Mouse (Mus musculus) frontal cortex, adult 2 months (tissue): ENCODE measurements at regions not wholly inside any gene's neighbourhood (a gene's known extent, or its start where the extent isn't known, plus 50 kb on each side); places are given as distances from the start of the nearest gene placed in this dataset.

Experiments used
- DNase-seq, 2 experiments: peaks; one replicate each; pipeline ENCODE4 v3.0.0; 2022; ENCODE audit warnings: low spot score in 1 of 2; ENCODE audit errors: extremely low spot score in 1 of 2

GRCm38 (mm10) chr14:106190721-106191120 lies 84.7 kb downstream of the Trim52 start:
- no peak for DNase-seq

DNA sequence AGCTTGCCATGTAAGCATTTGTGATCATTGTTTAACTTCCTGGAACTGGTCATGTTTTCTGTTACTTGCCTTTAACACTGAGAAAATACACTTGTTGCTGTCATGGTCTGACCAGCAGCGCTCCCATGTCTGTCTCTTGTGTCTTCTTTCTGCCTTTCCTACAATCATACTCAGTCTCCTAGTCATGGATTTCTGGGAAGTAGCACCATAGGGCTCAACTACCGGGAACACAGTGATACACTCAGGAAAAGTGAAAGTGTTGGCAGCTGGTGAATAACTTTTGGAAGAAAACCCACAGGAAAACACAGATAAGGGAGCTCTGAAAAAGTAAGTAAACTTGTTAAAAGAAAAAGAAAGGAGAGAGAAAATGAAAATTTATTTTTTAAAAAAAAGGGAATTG lies 87.6 kb downstream of the Trim52 start:
- no peak for DNase-seq

DNA sequence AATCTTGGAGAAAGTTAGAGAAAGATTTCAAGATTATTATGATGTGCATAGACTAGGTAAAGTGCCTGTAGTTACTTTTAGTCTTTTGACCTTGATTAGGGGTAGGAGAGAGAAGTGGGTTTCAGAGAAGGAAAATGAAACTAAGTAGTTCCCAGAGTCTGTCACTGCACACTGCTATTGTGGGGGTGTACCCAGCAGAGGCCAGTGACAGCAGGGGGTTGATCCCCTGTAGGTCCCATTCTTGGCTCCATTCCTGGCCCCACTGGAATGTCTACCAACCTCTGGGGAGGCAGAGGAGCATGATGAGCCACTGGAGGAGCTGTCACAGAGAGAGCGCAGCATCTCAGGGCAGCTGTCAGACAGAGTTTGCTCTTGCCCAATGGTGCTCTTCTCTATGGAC lies 88.1 kb downstream of the Trim52 start:
- no peak for DNase-seq

DNA sequence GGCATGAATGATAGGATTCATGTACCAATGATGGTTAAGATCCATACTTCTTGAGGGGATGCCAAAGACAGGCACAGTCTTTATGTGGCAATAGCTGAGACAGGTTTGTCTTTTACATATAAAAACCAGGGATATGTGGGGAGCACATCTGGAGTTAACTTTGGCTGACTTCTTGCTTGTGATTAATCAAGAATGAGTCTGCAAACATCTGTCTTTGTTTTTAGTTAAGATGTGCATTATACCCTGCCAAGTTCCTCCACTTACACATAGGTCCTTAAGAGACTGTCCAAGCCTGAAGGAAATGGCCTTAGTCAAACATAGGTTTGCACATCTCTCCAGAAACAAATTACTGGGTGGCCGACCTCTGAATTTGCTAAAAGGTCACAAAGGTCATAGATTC lies 91.8 kb downstream of the Trim52 start:
- no peak for DNase-seq

DNA sequence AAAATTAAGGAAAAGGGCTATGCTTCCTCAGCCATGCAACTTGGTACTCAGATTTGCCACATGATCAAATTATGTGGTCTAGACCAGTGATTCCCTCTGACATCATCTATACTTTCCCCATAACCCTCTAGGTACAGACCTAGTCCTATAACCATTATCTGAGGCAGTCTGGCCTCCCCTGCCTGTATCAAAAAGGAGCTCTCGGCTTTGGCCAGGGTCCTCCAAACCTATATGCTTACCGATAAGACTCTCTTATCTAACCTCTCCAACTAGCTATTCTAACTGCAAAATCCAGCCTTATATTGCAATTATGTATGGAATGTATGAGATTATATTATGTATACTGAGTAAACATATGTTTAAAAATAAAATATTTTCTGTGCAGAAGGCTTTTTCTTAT lies 93.1 kb downstream of the Trim52 start:
- DNase-seq: no peak

DNA sequence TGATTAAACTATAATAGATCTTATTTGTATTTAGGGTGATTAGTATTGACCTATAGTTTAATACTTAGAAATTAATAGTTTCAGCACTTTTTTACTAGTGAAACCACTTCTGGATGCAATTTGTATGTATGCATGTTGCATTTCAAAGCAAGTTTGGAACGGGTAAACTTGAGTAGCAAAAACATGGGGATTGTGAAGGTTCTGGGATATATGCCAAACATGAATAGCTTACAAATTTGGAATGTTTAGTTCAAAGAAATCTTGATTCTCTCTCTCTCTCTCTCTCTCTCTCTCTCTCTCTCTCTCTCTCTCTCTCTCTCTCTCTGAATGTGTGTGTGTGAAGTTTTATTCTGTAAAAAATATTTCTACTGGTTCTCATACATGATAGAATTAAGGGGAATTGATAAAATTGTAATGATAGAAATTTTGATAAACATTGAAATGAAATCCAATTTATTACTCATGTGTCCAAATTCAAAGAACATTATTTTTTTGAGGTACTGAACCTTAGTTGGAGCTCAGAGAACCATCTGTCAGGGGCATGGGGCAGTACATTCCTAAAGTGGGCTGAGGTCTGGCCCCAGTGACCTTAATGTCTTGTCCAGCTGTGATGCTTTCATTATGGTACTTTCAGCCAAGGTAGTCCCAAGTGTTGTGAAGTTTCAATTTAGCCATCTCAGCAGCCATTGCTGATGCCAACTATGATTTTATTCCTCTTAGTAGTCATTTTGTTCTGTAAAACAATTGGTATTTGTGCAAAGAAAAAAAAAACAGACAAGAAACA lies 93.7 kb downstream of the Trim52 start:
- DNase-seq: no peak

DNA sequence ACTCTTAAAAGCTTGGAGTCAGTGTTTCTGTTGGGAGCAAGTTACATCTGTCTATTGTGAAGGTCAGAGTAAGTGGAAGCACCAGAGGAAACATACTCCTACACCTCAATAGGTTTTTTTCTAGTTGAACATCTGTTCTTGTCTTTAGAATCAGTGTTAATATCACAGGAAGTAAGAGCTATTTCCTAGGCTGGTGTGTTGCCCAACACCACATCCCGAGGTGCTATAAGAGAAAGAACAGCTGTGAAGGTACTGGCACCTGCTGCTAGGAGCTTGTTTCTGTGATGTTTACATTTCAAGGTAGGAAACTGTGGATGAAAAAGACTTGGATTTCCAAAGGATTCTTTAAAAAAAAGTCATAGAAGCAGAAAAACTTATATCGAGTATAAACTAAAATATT lies 105.1 kb downstream of the Trim52 start:
- DNase-seq: no peak

DNA sequence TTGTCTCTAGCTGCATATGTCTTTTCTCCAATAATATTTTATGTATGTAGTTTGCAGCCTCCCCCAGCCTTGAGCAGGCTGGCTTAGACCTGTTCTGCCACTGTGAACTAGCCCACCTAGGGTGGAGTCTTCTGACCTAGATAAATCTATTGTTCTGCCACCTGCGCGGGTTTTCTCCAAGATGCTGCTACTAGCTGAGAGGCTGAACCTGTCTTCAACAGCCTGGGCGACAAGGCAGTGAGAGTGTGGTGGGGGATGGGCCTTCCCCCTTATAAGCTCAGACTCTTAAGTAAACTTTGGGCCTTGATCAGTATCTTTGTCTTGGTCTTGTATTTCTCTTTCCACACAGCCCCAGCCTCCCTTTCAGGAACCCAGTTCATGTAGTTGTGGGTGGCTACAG lies 111.7 kb downstream of the Trim52 start:
- no peak for DNase-seq

DNA sequence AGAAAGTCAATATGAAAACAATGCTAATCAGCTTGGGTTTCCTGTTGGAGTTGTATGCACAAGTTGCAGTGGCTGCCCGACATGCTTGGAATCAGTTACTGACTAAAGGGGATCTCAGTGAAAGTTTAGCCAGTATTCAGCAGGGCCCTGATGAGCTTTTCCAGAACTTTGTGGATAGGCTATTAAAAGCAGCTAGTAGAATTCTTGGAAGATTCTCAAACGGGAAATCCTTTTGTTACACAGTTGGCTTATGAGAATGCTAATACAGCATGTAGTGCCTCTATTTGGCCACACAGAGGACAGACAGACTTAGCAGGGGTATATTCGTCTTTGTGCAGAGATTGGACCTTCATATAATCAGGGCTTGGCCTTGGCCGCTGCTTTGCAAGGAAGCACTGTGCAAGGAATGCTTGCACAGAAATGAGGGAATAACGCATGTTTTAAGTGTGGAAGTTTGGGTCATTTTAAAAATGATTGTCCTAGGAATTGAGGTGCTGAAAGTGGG lies 113.3 kb downstream of the Trim52 start:
- no peak for DNase-seq

DNA sequence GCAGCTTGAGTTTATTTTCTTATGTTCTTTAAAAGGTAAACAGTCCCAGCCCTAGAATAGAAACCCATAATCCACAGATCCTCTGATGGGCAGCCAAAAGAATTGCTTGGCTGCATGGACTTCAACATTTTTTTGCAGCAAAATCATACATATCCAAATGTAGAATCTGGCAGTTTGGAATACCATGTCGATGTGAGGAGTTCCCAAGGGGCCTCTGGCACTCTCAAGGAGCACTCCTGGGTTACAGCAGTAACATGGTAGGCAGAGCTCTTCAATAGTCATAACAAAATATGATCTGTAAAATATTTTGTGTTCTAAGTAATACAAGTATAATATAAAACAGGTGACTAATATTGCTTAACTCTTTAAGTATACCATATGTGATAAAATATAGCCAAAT lies 119.4 kb downstream of the Trim52 start:
- DNase-seq: no peak

DNA sequence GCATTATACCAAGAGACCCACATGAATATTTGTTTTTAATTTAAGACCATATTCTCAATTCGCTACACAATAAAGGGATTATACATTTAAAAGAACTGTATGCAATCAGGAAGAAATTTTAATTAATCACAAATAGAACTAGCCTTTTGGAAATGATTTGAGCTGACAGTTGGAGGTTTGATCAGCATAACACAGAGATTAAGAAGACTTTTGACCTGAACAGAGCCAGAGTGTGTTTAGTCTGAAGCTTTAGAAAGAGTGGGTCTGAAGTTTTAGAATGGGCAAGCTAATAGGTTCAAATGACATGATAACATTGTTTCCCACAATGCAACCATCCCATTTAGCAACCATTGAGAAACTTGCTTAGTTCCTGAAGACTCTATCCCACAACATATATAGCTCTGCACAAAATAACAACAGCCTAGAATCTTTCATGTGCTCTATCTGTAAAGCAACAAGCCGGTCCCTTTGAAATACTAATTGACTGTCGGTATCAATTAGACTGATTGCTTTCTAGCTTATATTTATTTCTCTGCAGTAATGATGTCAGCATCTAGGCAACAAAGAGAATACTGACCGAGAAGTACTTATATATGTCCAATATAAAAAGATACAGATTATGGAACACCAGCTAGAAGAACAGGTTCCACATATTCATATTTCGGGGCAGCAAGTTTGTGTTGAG lies 135.9 kb downstream of the Trim52 start:
- no peak for DNase-seq

DNA sequence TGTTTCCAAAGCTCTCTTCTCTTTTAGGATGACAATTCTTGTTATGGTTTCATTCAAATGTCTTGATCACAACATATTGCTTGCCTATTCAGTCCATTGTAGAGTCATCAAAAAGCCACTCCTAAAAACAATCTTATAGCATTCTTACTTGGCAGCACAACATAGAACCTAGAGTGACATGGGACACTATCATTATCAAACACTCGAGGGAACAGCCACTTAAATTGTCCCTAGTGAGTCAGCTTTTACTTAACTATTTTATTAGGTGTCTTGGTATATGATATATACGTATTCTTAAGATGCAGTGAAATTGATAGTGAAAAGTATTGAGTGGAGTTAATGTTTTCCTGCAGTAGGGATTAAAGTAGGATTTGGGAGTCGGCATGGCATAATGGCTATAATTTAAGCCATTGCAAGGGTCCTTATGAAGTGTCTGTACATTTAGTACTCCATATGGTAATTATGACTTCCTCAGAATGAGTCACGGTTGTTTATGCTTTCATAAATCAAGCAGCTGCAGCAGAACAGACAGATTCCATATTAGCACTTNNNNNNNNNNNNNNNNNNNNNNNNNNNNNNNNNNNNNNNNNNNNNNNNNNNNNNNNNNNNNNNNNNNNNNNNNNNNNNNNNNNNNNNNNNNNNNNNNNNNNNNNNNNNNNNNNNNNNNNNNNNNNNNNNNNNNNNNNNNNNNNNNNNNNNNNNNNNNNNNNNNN lies 153.6 kb downstream of the Trim52 start:
- DNase-seq: peak; percentile 5 to 28

DNA sequence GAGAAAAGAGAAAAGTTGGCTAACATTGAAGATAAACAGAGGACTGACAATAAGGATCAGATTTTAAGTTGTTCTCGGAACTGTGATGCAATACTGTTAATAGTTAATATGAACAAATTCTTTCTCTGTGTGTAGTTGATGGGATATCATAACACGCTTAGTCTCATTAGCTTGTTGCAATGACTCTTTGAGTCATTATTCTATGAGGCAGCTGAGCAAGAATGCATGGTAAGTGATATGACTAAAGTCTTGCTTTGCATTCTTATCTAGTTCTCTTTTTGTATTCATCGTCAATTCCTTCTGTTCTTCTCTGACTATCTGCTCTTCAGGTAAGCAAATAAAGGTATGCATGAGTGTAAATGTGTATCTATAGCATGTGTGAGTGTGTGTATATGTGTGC lies 159.3 kb downstream of the Trim52 start:
- DNase-seq: no peak

- DNase-seq: no peak
Observed at GRCm38 (mm10) chr14:106267679-106268561, 161.9 kb downstream of the Trim52 start.

- DNase-seq: no peak
Observed at GRCm38 (mm10) chr14:106269680-106270079, 163.7 kb downstream of the Trim52 start.

DNA sequence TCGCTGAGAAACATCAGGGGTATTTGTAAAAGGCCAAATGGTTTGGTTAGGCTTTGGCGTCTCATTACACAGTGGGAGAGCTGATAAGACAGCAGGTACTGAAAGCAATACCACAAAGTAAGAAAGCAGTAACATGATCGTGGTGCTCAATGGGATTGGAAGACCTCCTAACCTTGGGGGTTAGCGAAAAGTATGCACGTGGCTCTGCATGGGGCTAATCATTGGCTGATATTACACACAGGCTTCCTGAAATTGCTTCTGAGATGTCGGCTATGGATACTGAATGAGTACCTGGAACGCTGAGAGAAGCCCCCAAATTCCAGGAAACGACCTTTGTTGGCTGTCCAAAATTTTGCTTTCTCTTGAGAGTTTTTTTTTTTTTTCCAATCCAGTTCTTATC lies 207.6 kb downstream of the Trim52 start:
- no peak for DNase-seq

GRCm38 (mm10) chr14:106314079-106314551 lies 208.1 kb downstream of the Trim52 start:
- DNase-seq: no peak

GRCm38 (mm10) chr14:106318767-106319166 lies 212.8 kb downstream of the Trim52 start:
- no peak for DNase-seq

DNA sequence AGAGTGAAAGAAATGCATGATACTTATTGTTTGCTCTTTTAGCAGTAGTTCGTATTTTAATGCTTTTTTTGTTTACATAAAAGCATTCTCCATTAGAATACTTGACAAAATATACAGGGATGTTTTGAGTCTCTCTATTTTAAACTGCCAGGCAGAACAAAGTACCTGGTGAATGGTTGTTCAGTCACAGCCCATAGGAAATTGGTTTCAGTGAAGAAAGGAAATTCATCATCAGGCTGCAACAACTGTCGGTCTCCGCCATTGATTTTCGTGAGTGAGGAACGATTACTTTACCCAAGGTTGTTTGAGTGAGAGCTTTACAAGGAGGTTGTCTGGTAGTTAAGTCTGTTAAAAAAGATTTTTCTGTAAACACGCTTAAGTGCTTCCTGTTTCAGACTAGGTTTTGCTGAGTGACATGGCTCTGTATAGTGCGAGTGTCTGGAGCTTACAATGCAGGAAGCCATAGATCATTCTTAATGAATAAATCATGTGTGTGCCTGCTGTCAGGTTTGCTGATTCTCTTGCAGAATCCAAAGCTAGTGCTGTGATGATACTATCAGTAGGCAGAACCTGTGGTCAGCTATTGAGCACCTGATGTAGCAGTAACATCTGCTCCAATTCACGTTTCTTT lies 221.8 kb downstream of the Trim52 start:
- DNase-seq: no peak
